Mouse (Mus musculus) embryonic facial prominence, embryonic 14.5 days (tissue): ENCODE measurements around the gene Fam118b. TPM values are rescaled to one million over a fixed set of nuclear protein-coding genes. Genes with fewer than 3 reads are reported as not detected.

Source experiments
- ATAC-seq: fragments of 200-750 bp; cut with Nextera tagmentation; 2 replicates; pipeline ENCODE4 v1.8.0; 2017; ENCODE audit warnings: low read depth, moderate number of reproducible peaks, moderate TSS enrichment
- DNase-seq: peaks from one replicate; pipeline ENCODE4 v3.0.0-alpha.2; 2015; ENCODE audit warnings: low spot score
- H3K27ac ChIP-seq: fragments of 300-500 bp; sonication (generic); replicated peaks from 2 replicates; pipeline ENCODE4 v1.5.1; 2014; ENCODE audit warnings: low read depth, mild to moderate bottlenecking, low read length, moderate library complexity
- H3K27me3 ChIP-seq: fragments of 300-500 bp; sonication (generic); replicated peaks from 2 replicates; pipeline ENCODE4 v1.6.1; 2014; ENCODE audit warnings: low read length; ENCODE audit not compliant: control insufficient read depth, insufficient read depth
- H3K36me3 ChIP-seq: fragments of 300-500 bp; sonication (generic); 2 replicates; pipeline ENCODE4 v1.6.1; 2014; ENCODE audit warnings: low read length, mixed read lengths; ENCODE audit not compliant: control insufficient read depth, insufficient read depth
- H3K4me1 ChIP-seq: fragments of 300-500 bp; sonication (generic); 2 replicates; pipeline ENCODE4 v1.6.1; 2014; ENCODE audit warnings: antibody characterized with exemption, low read length; ENCODE audit not compliant: control insufficient read depth, insufficient read depth
- H3K4me2 ChIP-seq: fragments of 300-500 bp; sonication (generic); 2 replicates; pipeline ENCODE4 v1.6.1; 2014; ENCODE audit warnings: low read depth, mild to moderate bottlenecking, low read length, moderate library complexity, mixed read lengths
- H3K4me3 ChIP-seq: fragments of 300-500 bp; sonication (generic); 2 replicates; pipeline ENCODE4 v1.5.1; 2014; ENCODE audit warnings: low read depth, mild to moderate bottlenecking, low read length
- H3K9ac ChIP-seq: fragments of 300-500 bp; sonication (generic); 2 replicates; pipeline ENCODE4 v1.6.1; 2014; ENCODE audit warnings: low read depth, mild to moderate bottlenecking, low read length, moderate library complexity, mixed read lengths
- H3K9me3 ChIP-seq: fragments of 300-500 bp; sonication (generic); 2 replicates; pipeline ENCODE4 v1.6.1; 2016; ENCODE audit warnings: low read length; ENCODE audit not compliant: control insufficient read depth
- WGBS: fragments of 180-500 bp; shearing (Covaris S2); extraction: QIAGEN DNeasy Blood & Tissue Kit; methylation state at CpG from one replicate; pipeline ENCODE4 v1.1.7; 2014; 5-methylcytosine and 5-hydroxymethylcytosine counted together
- polyA plus RNA-seq: library from polyadenylated mRNA; unstranded; fragments of >200 nt; fragmentation: Nextera tagmentation; extraction: Ambion mirVana; gene quantifications from 2 replicates; pipeline ENCODE4 v1.2.1, GENCODE M21; 2014

The Fam118b gene
- polyA plus RNA-seq, 1 experiment from 2014 or later = 37.3 TPM

DNA sequence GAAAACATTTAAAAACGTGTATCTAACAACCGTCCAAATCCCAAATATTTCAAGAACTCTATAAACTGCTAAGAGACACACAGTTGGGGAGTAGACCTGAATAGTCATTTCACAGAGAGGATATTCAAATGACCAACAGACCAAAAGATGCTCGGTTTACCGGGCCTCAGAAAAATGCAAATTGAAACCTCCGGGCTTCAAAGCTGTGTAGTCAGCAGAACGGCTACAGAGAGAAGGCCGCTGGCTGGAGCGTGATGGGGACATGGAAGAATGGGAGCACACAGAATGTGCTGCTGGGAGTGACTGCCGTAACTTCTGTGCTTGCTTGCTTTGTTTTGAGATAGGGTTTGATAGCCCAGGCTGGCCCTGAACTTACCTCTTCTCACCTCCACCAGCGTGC, 69.3 kb downstream of the Fam118b start:
- no peak overlapping the region for H3K4me3 ChIP-seq
- H3K4me1 ChIP-seq = peaks cover 7% of the 10 kb centered on the region; the same call in 1 of the 2 replicates
- H3K36me3 ChIP-seq = no peaks in the 10 kb centered on the region
- H3K4me2 ChIP-seq = peak overlapping the region; percentile 20; the same call in 1 of the 2 replicates
- DNase-seq (no peak), ATAC-seq (no peak)
- no peaks in the 10 kb centered on the region for H3K27me3 ChIP-seq
- H3K9me3 ChIP-seq = no peaks in the 10 kb centered on the region
- 75% methylated on average over 10 of the region's 10 CpGs for WGBS
- H3K9ac ChIP-seq = no peak overlapping the region
- no peak overlapping the region for H3K27ac ChIP-seq

DNA sequence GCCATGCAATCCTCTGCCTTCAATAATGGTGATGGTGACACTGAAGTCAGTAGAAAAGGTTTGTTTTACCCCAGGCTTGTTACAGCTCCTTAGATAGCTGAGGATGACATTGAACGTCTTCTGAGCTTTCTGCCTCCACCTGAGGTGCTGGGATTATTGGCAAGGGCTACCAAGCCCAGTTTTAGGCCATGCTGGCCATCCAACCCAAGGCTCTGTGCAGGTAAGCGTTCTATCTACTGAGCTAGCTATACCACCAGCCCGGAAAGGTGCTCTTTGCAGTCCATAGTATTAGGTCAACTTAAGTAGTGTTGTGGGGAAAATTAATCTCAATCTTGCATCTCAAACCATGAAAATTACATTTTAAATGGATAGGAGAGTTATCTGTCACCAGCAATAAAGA, 70.0 kb downstream of the Fam118b start:
- Histone ChIP-seq H3K27me3 (no peaks in the 10 kb centered on the region), H3K9ac (no peak overlapping the region), H3K4me3 (no peak overlapping the region), H3K9me3 (no peaks in the 10 kb centered on the region), H3K36me3 (no peaks in the 10 kb centered on the region), H3K27ac (no peak overlapping the region), H3K4me1 (peaks cover 7% of the 10 kb centered on the region; the same call in 1 of the 2 replicates), H3K4me2 (no peak overlapping the region)
- WGBS = 94% methylated on average over 3 of the region's 3 CpGs
- ATAC-seq (no peak), DNase-seq (no peak)

DNA sequence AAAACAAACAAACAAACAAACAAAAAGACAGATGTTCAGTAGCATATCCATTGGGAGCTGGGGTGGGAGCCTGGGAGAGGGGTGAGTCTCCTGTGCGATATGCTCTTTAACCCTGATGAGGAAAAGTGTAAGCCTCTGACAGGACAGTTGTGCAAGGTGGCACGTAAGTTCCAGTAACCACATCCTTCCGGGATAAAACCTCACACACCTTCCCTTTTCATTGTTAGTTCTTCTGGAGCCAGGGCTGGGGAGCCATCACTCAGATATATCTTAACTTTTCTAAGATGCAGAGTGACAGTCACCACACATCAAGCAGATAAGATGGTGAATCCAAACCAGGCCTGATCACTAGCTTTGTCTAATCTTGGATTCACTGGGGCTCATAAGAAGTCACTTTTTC, 73.6 kb downstream of the Fam118b start:
- Histone ChIP-seq H3K4me2 (no peak overlapping the region), H3K27me3 (no peaks in the 10 kb centered on the region), H3K9me3 (no peaks in the 10 kb centered on the region), H3K4me3 (no peak overlapping the region), H3K9ac (no peak overlapping the region), H3K36me3 (peaks cover 18% of the 10 kb centered on the region; the same call in 1 of the 2 replicates), H3K27ac (no peak overlapping the region), H3K4me1 (no peaks in the 10 kb centered on the region)
- WGBS = 94% methylated on average over 3 of the region's 3 CpGs
- DNase-seq = no peak
- ATAC-seq = no peak

DNA sequence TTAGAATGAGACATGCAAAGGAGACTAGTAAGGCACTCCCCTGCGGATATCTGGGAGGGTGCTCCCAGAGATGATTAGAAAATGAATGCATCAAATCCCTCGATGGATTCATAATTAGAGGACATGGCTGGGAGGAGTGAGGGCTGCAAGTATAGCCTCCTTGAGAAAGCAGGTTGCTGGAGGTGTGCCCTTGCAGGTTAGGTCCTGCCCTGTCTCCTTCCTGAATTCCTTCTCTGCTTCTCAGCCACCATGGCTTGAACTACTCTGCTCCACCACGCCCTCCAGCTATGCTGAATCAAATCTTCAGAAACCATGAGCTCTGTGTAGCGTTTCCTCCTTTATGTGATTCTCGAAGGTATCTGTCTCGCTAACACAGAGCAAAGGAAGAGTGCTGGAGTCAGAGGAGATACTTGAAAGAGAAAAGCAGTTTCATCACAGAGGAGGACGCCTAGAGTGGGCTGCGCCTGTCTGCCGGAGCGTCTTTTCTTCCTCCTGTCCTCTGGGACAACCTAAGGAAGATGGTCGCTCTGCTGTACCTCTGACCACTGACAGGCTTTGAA, 74.5 kb downstream of the Fam118b start:
- Histone ChIP-seq H3K4me3 (no peak overlapping the region), H3K27ac (no peak overlapping the region), H3K4me1 (no peaks in the 10 kb centered on the region), H3K4me2 (no peak overlapping the region), H3K27me3 (no peaks in the 10 kb centered on the region), H3K9ac (no peak overlapping the region), H3K9me3 (no peaks in the 10 kb centered on the region), H3K36me3 (peaks cover 27% of the 10 kb centered on the region; the same call in 1 of the 2 replicates)
- DNase-seq = peak; percentile 41
- ATAC-seq = peak; percentile 30; the same call in 1 of the 2 replicates
- 69% methylated on average over 11 of the region's 11 CpGs for WGBS

DNA sequence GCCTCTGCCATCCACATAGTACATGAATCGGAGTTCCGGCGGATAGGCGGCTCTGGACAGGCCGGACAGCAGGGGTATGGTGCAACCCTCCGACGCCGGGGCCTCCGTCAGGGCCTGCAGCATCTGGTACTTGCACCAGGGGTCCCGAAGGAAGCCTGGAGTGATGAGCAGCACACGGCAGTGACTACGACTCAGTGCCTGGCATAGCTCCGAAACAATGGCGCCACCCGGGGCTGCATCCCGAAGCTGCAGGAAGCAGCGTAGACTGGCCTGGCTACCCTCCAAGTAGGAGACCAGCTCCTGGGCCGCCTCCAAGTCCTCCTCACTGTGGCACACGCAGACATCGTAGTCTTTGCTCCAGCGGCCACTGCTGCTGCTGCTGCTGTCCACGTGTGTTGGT, 78.9 kb downstream of the Fam118b start:
- DNase-seq (no peak), ATAC-seq (no peak)
- Histone ChIP-seq H3K4me2 (no peak overlapping the region), H3K27ac (no peak overlapping the region), H3K4me3 (no peak overlapping the region), H3K36me3 (peaks cover 36% of the 10 kb centered on the region; the same call in 1 of the 2 replicates), H3K4me1 (no peaks in the 10 kb centered on the region), H3K27me3 (no peaks in the 10 kb centered on the region), H3K9ac (no peak overlapping the region), H3K9me3 (no peaks in the 10 kb centered on the region)
- 78% methylated on average over 22 of the region's 22 CpGs for WGBS

DNA sequence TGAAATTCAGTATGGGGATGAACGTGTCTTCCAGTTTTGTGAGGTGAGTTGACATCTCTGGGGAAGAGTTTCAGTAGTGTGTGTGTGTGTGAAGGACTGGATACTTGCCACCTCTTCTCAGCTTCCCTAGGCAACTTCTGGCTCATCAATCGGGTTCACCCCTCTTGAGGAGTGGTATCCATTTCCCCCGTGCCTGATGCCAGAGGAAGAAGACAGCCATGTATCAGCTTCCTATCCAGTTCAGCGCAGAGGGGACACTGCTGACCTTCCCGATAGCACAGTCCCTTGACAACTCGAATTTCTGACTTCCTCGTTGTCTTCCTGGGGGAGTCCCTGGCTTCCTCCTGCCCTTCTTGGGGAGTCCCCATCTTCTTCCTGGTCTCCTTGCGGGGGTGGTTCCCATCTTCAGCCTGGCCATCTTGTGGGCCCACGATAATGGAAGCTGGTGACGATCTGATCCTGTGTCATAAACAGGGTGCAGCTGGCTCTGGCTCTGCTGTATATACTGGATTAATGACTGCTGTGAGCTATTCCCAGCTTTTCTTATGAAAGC, 80.2 kb downstream of the Fam118b start:
- no peak for DNase-seq
- no peak overlapping the region for H3K4me2 ChIP-seq
- H3K4me1 ChIP-seq = no peaks in the 10 kb centered on the region
- no peaks in the 10 kb centered on the region for H3K9me3 ChIP-seq
- no peak overlapping the region for H3K9ac ChIP-seq
- peaks cover 36% of the 10 kb centered on the region; the same call in 1 of the 2 replicates for H3K36me3 ChIP-seq
- H3K27me3 ChIP-seq = no peaks in the 10 kb centered on the region
- no peak overlapping the region for H3K27ac ChIP-seq
- WGBS = 85% methylated on average over 10 of the region's 10 CpGs
- no peak overlapping the region for H3K4me3 ChIP-seq
- no peak for ATAC-seq

DNA sequence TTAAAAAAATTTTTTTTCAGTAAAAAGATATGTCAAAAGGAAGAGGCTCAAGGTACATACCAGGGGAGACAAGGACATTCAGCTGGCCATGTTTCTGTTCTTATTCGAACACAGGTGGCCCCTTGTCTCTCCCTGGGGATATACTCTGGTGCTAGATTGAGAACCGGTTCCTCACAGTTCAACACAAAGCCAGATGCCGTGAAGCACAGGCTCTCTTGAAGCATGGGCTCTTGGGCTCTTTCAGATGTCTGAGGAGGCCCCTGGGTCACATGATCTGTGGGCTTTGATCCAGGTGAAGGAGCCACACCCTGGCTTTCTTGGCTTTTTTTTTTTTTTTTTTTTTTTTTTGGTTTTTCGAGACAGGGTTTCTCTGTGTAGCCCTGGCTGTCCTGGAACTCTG, 81.2 kb downstream of the Fam118b start:
- Histone ChIP-seq H3K4me1 (no peaks in the 10 kb centered on the region), H3K27me3 (no peaks in the 10 kb centered on the region), H3K4me3 (no peak overlapping the region), H3K27ac (no peak overlapping the region), H3K9ac (no peak overlapping the region), H3K36me3 (peaks cover 36% of the 10 kb centered on the region; the same call in 1 of the 2 replicates), H3K9me3 (no peaks in the 10 kb centered on the region), H3K4me2 (no peak overlapping the region)
- WGBS = 85% methylated on average over 4 of the region's 4 CpGs
- ATAC-seq (no peak), DNase-seq (peak; percentile 31)

DNA sequence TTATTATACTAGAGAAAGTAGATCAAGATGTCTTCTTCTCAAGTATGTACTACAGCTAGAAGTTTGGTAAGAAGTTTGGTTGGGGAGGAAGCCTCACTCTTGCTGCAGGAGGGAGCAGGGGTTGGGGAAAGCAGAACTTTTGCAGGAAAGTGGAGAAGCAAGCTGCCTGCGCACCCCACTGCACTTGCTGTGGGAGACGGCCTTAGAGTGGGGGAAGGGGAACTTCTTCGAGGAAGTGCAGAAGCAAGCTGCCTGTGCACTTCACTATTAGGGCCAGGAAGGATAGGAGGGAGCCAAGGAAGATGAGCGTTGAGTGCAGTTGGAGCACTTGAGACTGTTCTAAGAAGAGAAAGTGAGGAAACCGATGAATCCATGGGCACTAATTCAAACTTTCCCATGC, 84.2 kb downstream of the Fam118b start:
- WGBS = 62% methylated on average over 5 of the region's 5 CpGs

DNA sequence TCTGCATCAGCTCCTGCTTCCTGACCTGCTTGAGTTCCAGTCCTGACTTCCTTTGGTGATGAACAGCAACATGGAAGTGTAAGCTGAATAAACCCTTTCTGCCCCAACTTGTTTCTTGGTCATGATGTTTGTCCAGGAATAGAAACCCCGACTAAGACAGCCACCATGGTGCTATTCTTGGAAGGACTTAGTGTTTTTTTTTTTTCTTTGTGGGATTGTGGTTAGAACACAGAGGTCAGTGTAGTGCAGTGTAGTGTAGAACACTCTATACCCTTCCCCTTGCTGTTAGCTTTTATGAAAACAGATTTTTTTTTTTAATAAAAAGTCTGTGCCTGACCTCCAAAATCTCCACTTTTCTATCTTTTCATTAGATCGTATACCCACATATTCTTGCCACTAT, 84.8 kb downstream of the Fam118b start:
- H3K27ac ChIP-seq = no peak overlapping the region
- DNase-seq (no peak), ATAC-seq (no peak)
- no peaks in the 10 kb centered on the region for H3K9me3 ChIP-seq
- H3K36me3 ChIP-seq = peaks cover 9% of the 10 kb centered on the region; the same call in 1 of the 2 replicates
- H3K4me3 ChIP-seq = no peak overlapping the region
- H3K9ac ChIP-seq = no peak overlapping the region
- 77% methylated on average over 2 of the region's 2 CpGs for WGBS
- no peak overlapping the region for H3K4me2 ChIP-seq
- H3K27me3 ChIP-seq = no peaks in the 10 kb centered on the region
- H3K4me1 ChIP-seq = no peaks in the 10 kb centered on the region

More for the DNA sequence above, 84.2 kb downstream of the Fam118b start:
- Histone ChIP-seq H3K4me2 (no peak overlapping the region), H3K27me3 (no peaks in the 10 kb centered on the region), H3K4me1 (no peaks in the 10 kb centered on the region), H3K4me3 (no peak overlapping the region), H3K9ac (no peak overlapping the region), H3K9me3 (no peaks in the 10 kb centered on the region), H3K27ac (no peak overlapping the region), H3K36me3 (peaks cover 10% of the 10 kb centered on the region; the same call in 1 of the 2 replicates)
- DNase-seq = no peak
- ATAC-seq = no peak
